Mouse (Mus musculus): ENCODE measurements around the gene Atp6v1c2. TPM values are rescaled to one million over a fixed set of nuclear protein-coding genes. Genes with fewer than 3 reads are reported as not detected.

The Atp6v1c2 gene
- polyA plus RNA-seq, 1 experiment from 2014 or later: 0.37 TPM

- Histone ChIP-seq H3K27ac (ENCODE audit: low read depth, low read length) (no peak overlapping the region), H3K9ac (replicated peaks; ENCODE audit: low read depth, low read length) (no peak overlapping the region), H3K4me1 (ENCODE audit: control insufficient read depth, insufficient read depth, low read length) (no peaks in the 10 kb centered on the region), H3K9me3 (ENCODE audit: control insufficient read depth, low read length) (no peaks in the 10 kb centered on the region), H3K4me2 (ENCODE audit: low read depth, low read length) (no peak overlapping the region), H3K4me3 (ENCODE audit: low read depth, low read length) (no peak overlapping the region), H3K36me3 (ENCODE audit: control insufficient read depth, insufficient read depth, low read length) (no peaks in the 10 kb centered on the region), H3K27me3 (ENCODE audit: control insufficient read depth, insufficient read depth, low read length) (no peaks in the 10 kb centered on the region)
- WGBS: 44% methylated on average over 11 of the region's 11 CpGs
- ATAC-seq (ENCODE audit: low read depth): 0 out of 2 replicates have a peak, but pooled peaks have one; percentile 62
Observed at GRCm38 (mm10) chr12:17235535-17236313, 93.4 kb downstream of the Atp6v1c2 start.

Small RNAs within 50 kb of the gene (microRNA-seq; reads per million reads assigned to microRNA genes)
- 7.4 reads per million, percentile 15 among the genes with 10 or more reads in this experiment for gene Mir3066

Other genes with a start within 250 kb of the Atp6v1c2 start
- 2.1 and 2.8 TPM in 2 replicates for gene Kcnf1, start 152.5 kb downstream of the Atp6v1c2 start, polyA plus RNA-seq (2014; fragmentation: Nextera tagmentation; extraction: Ambion mirVana)
- gene Pdia6, start 62.8 kb downstream of the Atp6v1c2 start, polyA plus RNA-seq (2014; fragmentation: Nextera tagmentation; extraction: Ambion mirVana): 216 and 281 TPM in 2 replicates
- gene Nol10, start 19.1 kb upstream of the Atp6v1c2 start, polyA plus RNA-seq (2014; fragmentation: Nextera tagmentation; extraction: Ambion mirVana): 19.8 and 23.2 TPM in 2 replicates
- gene Odc1, start 215.4 kb upstream of the Atp6v1c2 start, polyA plus RNA-seq (2014; fragmentation: Nextera tagmentation; extraction: Ambion mirVana): 124 and 131 TPM in 2 replicates

Measured in neural tube, embryonic 14.5 days (tissue).